Mouse (Mus musculus) lung, postnatal 4 days (tissue): ENCODE results near the gene Gmeb1.
A peak's percentile ranks its signal among the peaks of the same experiment; 100 is the strongest.

Source experiments
- DNase-seq, 2 experiments: peaks; one replicate each; pipeline ENCODE4 v3.0.0; 2021

The Gmeb1 gene

GRCm38 (mm10) chr4:132216602-132217001 is 44.8 kb downstream of the Gmeb1 start:
- no peak for DNase-seq

DNA sequence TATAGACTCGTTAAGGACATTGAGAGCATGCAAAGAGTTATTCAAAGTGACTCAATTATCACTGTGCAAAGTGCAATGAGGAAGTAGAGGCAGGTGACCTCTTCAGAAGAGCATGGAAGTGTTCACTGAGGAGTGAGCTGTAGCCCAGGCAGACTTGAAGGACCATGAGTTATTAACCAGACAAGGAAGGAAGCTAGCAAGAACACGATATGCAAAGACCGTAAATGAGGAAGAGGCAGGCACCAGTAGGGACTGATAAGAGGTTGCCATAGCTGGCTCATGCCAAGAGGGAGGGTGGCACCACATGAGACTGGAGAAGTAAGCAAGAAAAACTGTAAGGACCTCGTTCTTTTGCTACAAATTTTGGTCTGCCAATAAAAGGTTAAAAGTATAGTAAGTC is 46.6 kb downstream of the Gmeb1 start:
- DNase-seq: peak; percentile 50 to 65

DNA sequence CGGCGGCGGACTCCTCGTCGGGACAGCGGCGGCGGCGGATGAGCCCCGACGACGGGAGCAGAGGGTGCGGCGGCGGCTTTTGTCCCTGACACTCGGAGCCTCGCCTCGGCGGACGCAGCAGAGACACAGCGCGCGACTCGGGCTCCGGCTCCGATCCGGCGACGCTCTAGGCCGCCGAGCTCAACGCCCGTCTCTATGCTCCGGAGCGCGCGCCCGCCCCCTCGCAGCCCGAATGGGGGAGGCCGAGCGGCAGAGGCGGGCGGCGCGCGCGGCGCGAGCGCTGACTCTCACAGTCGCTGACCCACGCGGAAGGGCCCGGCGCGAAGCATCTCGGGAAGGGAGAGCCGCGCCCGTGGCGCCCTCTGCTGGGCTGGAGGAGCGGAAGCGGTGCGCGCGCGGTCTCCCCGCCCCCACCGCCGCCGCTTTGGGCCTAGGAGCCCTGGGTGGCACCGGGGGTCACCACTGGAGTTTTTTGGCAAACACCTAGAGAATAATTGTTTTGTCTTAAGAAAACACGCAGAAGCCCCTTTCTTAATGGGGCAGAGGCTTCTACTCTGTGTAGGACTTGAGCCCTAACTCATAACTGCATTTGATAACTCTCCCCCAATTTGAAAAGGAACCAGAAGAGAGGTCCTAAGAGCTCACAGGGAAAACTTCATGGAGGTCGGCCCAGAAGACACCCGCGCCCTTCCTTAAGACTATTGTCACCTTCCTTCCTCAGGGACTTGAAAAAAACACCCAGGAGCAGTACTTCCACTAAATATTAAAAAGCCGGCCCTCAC is 49.3 kb downstream of the Gmeb1 start, which contains the start of gene Ythdf2:
TSS of gene Ythdf2 (minus strand) at position 351 of the 782 bp plus-strand sequence.
- peak; percentile 99 for DNase-seq

- peak in 1 of 2 experiments; percentile 47 for DNase-seq
These were observed 50.1 kb downstream of the Gmeb1 start for GRCm38 (mm10) chr4:132211091-132211942.

DNA sequence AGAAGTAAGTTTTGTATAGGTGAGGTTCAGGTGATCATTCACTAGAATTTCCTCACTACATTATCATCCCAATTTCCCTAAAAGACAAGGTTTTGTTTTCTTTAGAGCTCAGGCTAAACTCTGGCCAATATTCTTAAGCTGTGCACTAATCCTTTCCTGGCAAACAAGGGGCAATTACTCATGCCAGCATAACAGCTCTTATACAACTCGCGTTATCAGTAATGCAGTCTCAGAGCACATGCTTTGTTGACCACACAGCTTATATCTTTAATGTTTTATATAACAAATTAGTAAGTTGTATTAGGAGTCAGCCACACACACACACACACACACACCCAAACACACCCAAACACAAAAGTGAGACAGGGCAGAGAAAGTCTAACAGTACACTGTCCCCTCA is 51.1 kb downstream of the Gmeb1 start:
- no peak for DNase-seq

- DNase-seq: no peak
These were observed 52.1 kb downstream of the Gmeb1 start for GRCm38 (mm10) chr4:132209299-132209698.

DNA sequence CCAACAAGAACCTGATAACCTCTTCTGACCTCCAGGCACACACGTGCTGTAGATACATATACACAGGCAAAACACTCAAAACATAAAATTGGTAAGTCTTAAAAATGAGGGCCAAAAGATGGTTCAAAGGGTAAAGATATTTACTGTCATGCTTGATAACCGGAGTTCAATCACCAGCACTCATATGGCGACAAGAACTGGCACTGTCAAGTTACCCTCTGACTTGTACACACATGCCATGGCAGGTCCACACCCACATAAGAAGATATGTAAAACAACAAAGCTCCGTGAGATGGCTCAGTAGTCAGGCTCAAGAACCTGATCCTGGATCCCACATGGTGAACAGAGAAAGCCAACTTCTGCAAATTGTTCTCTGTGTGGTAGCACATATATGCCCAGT is 54.1 kb downstream of the Gmeb1 start:
- DNase-seq: no peak

DNA sequence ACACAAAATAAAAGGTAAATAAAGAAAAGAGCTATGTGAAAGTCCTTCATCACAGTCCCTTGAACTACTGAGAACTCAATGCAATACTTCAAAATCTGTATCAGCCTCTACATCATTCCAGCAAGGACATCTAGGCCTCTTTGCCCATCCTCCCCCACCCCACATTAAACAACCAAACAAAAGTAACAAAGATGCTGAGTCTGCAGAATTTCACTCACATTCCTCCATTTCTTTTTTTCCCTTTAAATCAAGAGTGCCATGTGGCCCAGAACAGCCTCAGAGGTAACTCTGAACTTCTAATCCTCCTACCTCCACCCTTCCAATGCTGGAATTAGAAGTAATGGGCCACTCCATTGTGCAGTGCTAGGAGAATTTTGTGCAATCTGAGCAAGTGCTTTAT is 62.6 kb downstream of the Gmeb1 start:
- no peak for DNase-seq

- peak in 1 of 2 experiments; percentile 62 for DNase-seq
These were observed 63.1 kb downstream of the Gmeb1 start for GRCm38 (mm10) chr4:132198285-132198712.

DNA sequence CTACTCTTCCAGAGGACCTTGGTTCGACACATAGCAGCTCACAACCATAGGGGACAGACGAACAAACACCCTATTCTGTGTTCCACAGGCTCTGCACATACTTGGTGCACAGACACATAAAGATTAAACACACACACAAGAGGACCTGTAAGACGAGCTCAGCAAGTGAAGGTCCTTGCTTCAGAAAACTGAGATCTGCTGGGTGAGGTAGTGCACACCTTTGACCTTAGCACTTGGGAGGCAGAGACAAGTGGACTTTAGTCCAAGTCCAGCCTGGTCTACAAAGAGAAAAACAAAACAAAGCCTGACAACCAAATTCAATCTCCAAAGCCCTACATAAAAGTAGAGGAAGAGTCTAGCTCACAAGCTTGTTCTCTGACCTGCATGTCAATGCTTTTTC is 66.4 kb downstream of the Gmeb1 start:
- DNase-seq: no peak

GRCm38 (mm10) chr4:132194373-132194772 is 67.0 kb downstream of the Gmeb1 start:
- DNase-seq: no peak

GRCm38 (mm10) chr4:132187826-132188401 is 73.5 kb downstream of the Gmeb1 start:
- DNase-seq: no peak

- no peak for DNase-seq
These were observed 78.2 kb downstream of the Gmeb1 start for GRCm38 (mm10) chr4:132183162-132183561.

GRCm38 (mm10) chr4:132181721-132182658 is 79.4 kb downstream of the Gmeb1 start:
- DNase-seq: no peak

- DNase-seq: peak; percentile 51 to 54
These were observed 80.7 kb downstream of the Gmeb1 start for GRCm38 (mm10) chr4:132180710-132181109.

GRCm38 (mm10) chr4:132178630-132179059 is 82.8 kb downstream of the Gmeb1 start:
- DNase-seq: peak in 1 of 2 experiments; percentile 73

GRCm38 (mm10) chr4:132176474-132176873 is 84.9 kb downstream of the Gmeb1 start:
- DNase-seq: no peak
